Mouse (Mus musculus): ENCODE results near the gene Fam184a.
A peak's percentile ranks its signal among the peaks of the same experiment; 100 is the strongest.

Gene Fam184a

GRCm38 (mm10) chr10:53750955-53751652 is at the start of gene Fam184a:
Fam184a (minus strand) TSS chr10:53751123.
- peak; percentile 21 to 60 for DNase-seq (ENCODE audit: low spot score in 2 of 2)

GRCm38 (mm10) chr10:53796258-53796581 is 45.3 kb upstream of the Fam184a start:
- no peak for DNase-seq (ENCODE audit: low spot score in 2 of 2)

GRCm38 (mm10) chr10:53795567-53796257 is 44.8 kb upstream of the Fam184a start:
- DNase-seq (ENCODE audit: low spot score in 2 of 2) = no peak

GRCm38 (mm10) chr10:53791281-53791680 is 40.4 kb upstream of the Fam184a start:
- no peak for DNase-seq (ENCODE audit: low spot score in 2 of 2)

- DNase-seq (ENCODE audit: low spot score in 2 of 2) = no peak
These were observed 25.7 kb upstream of the Fam184a start for GRCm38 (mm10) chr10:53776591-53776990.

GRCm38 (mm10) chr10:53772708-53773107 is 21.8 kb upstream of the Fam184a start:
- DNase-seq (ENCODE audit: low spot score in 2 of 2) = no peak

GRCm38 (mm10) chr10:53771480-53771879 is 20.6 kb upstream of the Fam184a start:
- no peak for DNase-seq (ENCODE audit: low spot score in 2 of 2)

GRCm38 (mm10) chr10:53768745-53769144 is 17.8 kb upstream of the Fam184a start:
- DNase-seq (ENCODE audit: low spot score in 2 of 2) = no peak

GRCm38 (mm10) chr10:53765471-53765870 is 14.5 kb upstream of the Fam184a start:
- no peak for DNase-seq (ENCODE audit: low spot score in 2 of 2)

- DNase-seq (ENCODE audit: low spot score in 2 of 2) = no peak
These were observed 1.8 kb upstream of the Fam184a start for GRCm38 (mm10) chr10:53752723-53753122.

- no peak for DNase-seq (ENCODE audit: low spot score in 2 of 2)
These were observed 508 bp downstream of the Fam184a start for GRCm38 (mm10) chr10:53750275-53750954.

GRCm38 (mm10) chr10:53746039-53746438 is 4.9 kb downstream of the Fam184a start:
- DNase-seq (ENCODE audit: low spot score in 2 of 2) = no peak

GRCm38 (mm10) chr10:53742961-53743360 is 8.0 kb downstream of the Fam184a start:
- DNase-seq (ENCODE audit: low spot score in 2 of 2) = no peak

GRCm38 (mm10) chr10:53740014-53740413 is 10.9 kb downstream of the Fam184a start:
- DNase-seq (ENCODE audit: low spot score in 2 of 2) = no peak

- no peak for DNase-seq (ENCODE audit: low spot score in 2 of 2)
These were observed 12.1 kb downstream of the Fam184a start for GRCm38 (mm10) chr10:53738842-53739241.

- DNase-seq (ENCODE audit: low spot score in 2 of 2) = no peak
These were observed 15.6 kb downstream of the Fam184a start for GRCm38 (mm10) chr10:53735201-53735865.

- DNase-seq (ENCODE audit: low spot score in 2 of 2) = no peak
These were observed 18.6 kb downstream of the Fam184a start for GRCm38 (mm10) chr10:53732324-53732723.

GRCm38 (mm10) chr10:53728883-53729282 is 22.0 kb downstream of the Fam184a start:
- DNase-seq (ENCODE audit: low spot score in 2 of 2) = no peak

GRCm38 (mm10) chr10:53725301-53725700 is 25.6 kb downstream of the Fam184a start:
- DNase-seq (ENCODE audit: low spot score in 2 of 2) = no peak

- no peak for DNase-seq (ENCODE audit: low spot score in 2 of 2)
These were observed 46.4 kb downstream of the Fam184a start for GRCm38 (mm10) chr10:53704516-53704915.

GRCm38 (mm10) chr10:53698531-53698930 is 52.4 kb downstream of the Fam184a start:
- no peak for DNase-seq (ENCODE audit: low spot score in 2 of 2)

GRCm38 (mm10) chr10:53694757-53695156 is 56.2 kb downstream of the Fam184a start:
- no peak for DNase-seq (ENCODE audit: low spot score in 2 of 2)
